Mouse (Mus musculus) ES-E14 (cell line): ENCODE data around the gene Cenpt. TPM values are rescaled to one million over a fixed set of nuclear protein-coding genes. Genes with fewer than 3 reads are reported as not detected.
A peak's percentile ranks its signal among the peaks of the same experiment; 100 is the strongest.

ENCODE experiments used
- DNase-seq: peaks from one replicate; pipeline ENCODE4 v3.0.0-alpha.2; 2013; ENCODE audit warnings: low read depth, low spot score
- H3K27ac ChIP-seq: 2 replicates; pipeline ENCODE4 v1.5.1; 2012; ENCODE audit warnings: low read depth, mild to moderate bottlenecking, low read length, moderate library complexity, mixed read lengths; ENCODE audit not compliant: poor library complexity, insufficient read depth, severe bottlenecking
- H3K36me3 ChIP-seq: 2 replicates; pipeline ENCODE4 v1.6.1; 2012; ENCODE audit warnings: mild to moderate bottlenecking, low read length, moderate library complexity, mixed read lengths; ENCODE audit not compliant: control insufficient read depth, poor library complexity, insufficient read depth, severe bottlenecking
- H3K4me1 ChIP-seq, 2 experiments: fragments of 150-350 bp in 1 of 2; sonication (generic) in 1 of 2; 2 replicates each; pipeline ENCODE4 v1.6.1; 2012; ENCODE audit warnings: low read length in 2 of 2, mild to moderate bottlenecking in 1 of 2, mixed read lengths in 1 of 2; ENCODE audit not compliant: control insufficient read depth in 2 of 2, insufficient read depth in 2 of 2, poor library complexity in 1 of 2
- H3K4me3 ChIP-seq, 2 experiments: fragments of 150-350 bp in 1 of 2; sonication (generic) in 1 of 2; 2 replicates each; pipeline ENCODE4 v1.5.1; 2012; ENCODE audit warnings: low read length in 2 of 2, low read depth in 1 of 2, mild to moderate bottlenecking in 1 of 2, mixed read lengths in 1 of 2; ENCODE audit not compliant: insufficient read depth in 1 of 2, poor library complexity in 1 of 2, severe bottlenecking in 1 of 2
- H3K9ac ChIP-seq: 2 replicates; pipeline ENCODE4 v1.6.1; 2012; ENCODE audit warnings: low read depth, mild to moderate bottlenecking, low read length, mixed read lengths; ENCODE audit not compliant: poor library complexity, insufficient read depth, severe bottlenecking
- H3K9me3 ChIP-seq: fragments of 150-350 bp; sonication (generic); 2 replicates; pipeline ENCODE4 v1.6.1; 2012; ENCODE audit warnings: low read depth, mild to moderate bottlenecking, low read length; ENCODE audit not compliant: control insufficient read depth, insufficient read depth
- CHD2 ChIP-seq: IDR thresholded peaks from 2 replicates; pipeline ENCODE4 v1.6.1; 2014; ENCODE audit warnings: mild to moderate bottlenecking, low read depth, low read length, inconsistent platforms
- HCFC1 ChIP-seq: IDR thresholded peaks from 2 replicates; pipeline ENCODE4 v1.6.1; 2012; ENCODE audit warnings: low read length, inconsistent platforms, borderline replicate concordance; ENCODE audit not compliant: insufficient read depth
- MAFK ChIP-seq: IDR thresholded peaks from 2 replicates; pipeline ENCODE4 v1.6.1; 2014; ENCODE audit warnings: mild to moderate bottlenecking, low read depth, low read length, inconsistent platforms; ENCODE audit not compliant: insufficient read depth
- ZC3H11A ChIP-seq: IDR thresholded peaks from 2 replicates; pipeline ENCODE4 v1.6.1; 2012; ENCODE audit warnings: low read depth, mild to moderate bottlenecking, inconsistent platforms, low read length, borderline replicate concordance
- ZNF384 ChIP-seq: IDR thresholded peaks from 2 replicates; pipeline ENCODE4 v1.6.1; 2012; ENCODE audit warnings: low read depth, low read length, inconsistent platforms
- in situ Hi-C, 2 experiments: fragments of 600-800 bp; cut with MboI; formaldehyde crosslinking; loops; one replicate each; pipeline ENCODE4 v1.15.1; 2025; ENCODE audit warnings: low sequenced_read_pairs in 2 of 2, inconsistent platforms in 1 of 2; ENCODE audit not compliant: unreplicated experiment in 2 of 2
- total RNA-seq: library from RNA; depleted of rRNA; stranded (reverse); fragments of 300-350 nt; gene quantifications from 2 replicates; pipeline ENCODE4 v1.2.3, GENCODE M21; 2012

The Cenpt gene
- total RNA-seq, 1 experiment: 82.2 TPM

DNA sequence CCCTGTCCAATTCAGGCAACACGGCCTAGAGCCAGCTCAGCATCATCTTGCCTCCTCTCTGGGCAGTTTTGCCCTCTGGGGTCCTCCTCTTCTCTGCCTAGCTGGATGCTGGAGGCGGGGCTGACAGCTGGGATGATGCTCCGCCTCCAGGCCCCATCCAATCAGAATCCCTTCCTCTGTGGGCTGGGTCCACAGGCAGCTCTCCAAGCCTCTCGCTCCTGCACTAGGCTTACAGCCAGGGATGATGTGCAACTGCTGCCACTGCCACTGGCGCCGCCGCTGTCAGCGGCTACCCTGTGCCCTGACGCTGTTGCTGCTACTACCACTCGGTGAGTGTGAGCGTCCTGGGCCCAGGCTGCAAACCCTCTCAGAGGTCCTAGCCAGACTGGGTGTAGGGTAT lies 40.3 kb upstream of the Cenpt start, which contains the start of gene Nrn1l:
Gene Nrn1l, plus strand, starts transcription at position 229 of the 400 bp plus-strand sequence.
- peaks cover 34% of the 10 kb centered on the region for H3K36me3 ChIP-seq
- no peak within 1 kb of the TSS for H3K27ac ChIP-seq
- DNase-seq: peak; percentile 85
- TF ChIP-seq CHD2: no peak
- TF ChIP-seq ZC3H11A: no peak
- no peak for TF ChIP-seq ZNF384
- TF ChIP-seq HCFC1: no peak
- no peak for TF ChIP-seq MAFK
- peaks cover 0 to 10% of the 10 kb centered on the region in 2 experiments; a peak in 1 of 4 replicates for H3K4me1 ChIP-seq
- H3K9ac ChIP-seq: 0 out of 2 replicates have a peak within 1 kb of the TSS, but pooled peaks have one; percentile 26
- H3K4me3 ChIP-seq: peak within 1 kb of the TSS; percentile 17 to 38; a peak in 2 of 4 replicates
- in situ Hi-C loops: no loop called here
- no peaks in the 10 kb centered on the region for H3K9me3 ChIP-seq

DNA sequence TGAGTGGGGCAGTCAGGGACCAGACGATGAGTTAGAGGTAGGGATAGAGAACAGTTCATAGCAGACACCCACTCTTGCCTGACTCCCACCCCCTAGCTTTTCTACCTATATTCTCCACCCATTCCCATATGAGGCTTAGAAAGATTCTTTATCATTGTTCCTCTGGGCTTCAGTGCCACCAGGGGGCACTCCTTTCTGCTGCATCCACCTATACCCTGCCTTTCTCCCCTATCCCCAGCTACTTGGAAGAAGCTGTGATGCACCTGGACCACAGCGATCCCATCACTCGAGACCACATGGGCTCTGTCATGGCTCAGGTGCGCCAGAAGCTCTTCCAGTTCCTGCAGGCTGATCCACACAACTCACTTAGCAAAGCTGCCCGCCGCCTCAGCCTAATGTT lies 39.4 kb upstream of the Cenpt start:
- no peak for TF ChIP-seq CHD2
- TF ChIP-seq ZNF384: no peak
- TF ChIP-seq HCFC1: no peak
- no peak for TF ChIP-seq MAFK
- TF ChIP-seq ZC3H11A: no peak
- peak; percentile 27 for DNase-seq
- peaks cover 43% of the 10 kb centered on the region for H3K36me3 ChIP-seq
- no peak overlapping the region for H3K4me3 ChIP-seq
- peaks cover 0 to 10% of the 10 kb centered on the region in 2 experiments; a peak in 1 of 4 replicates for H3K4me1 ChIP-seq
- in situ Hi-C loops: no loop called here
- no peak overlapping the region for H3K9ac ChIP-seq
- H3K27ac ChIP-seq: no peak overlapping the region
- no peaks in the 10 kb centered on the region for H3K9me3 ChIP-seq

DNA sequence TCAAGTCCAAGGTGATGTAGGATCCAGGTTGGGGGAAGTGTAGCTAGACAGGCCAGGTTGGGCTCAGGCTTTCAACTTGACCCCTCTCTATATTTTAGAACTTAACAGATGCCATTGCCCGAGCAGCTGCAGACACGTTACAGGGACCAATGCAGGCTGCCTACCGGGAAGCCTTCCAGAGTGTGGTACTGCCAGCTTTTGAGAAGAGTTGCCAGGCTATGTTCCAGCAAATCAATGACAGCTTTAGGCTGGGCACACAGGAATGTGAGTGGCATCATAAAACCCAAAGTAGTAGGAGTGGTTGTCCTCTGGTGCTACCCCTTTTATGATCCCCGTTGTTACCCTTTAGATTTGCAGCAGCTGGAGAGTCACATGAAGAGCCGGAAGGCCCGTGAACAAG lies 37.8 kb upstream of the Cenpt start:
- TF ChIP-seq ZC3H11A (no peak), CHD2 (no peak), ZNF384 (no peak), HCFC1 (no peak), MAFK (no peak)
- Histone ChIP-seq H3K36me3 (peaks cover 59% of the 10 kb centered on the region), H3K9me3 (no peaks in the 10 kb centered on the region), H3K4me1 (peaks cover 0 to 10% of the 10 kb centered on the region in 2 experiments; a peak in 1 of 4 replicates), H3K9ac (no peak overlapping the region), H3K4me3 (no peak overlapping the region), H3K27ac (no peak overlapping the region)
- no peak for DNase-seq
- in situ Hi-C loops: no loop called here

DNA sequence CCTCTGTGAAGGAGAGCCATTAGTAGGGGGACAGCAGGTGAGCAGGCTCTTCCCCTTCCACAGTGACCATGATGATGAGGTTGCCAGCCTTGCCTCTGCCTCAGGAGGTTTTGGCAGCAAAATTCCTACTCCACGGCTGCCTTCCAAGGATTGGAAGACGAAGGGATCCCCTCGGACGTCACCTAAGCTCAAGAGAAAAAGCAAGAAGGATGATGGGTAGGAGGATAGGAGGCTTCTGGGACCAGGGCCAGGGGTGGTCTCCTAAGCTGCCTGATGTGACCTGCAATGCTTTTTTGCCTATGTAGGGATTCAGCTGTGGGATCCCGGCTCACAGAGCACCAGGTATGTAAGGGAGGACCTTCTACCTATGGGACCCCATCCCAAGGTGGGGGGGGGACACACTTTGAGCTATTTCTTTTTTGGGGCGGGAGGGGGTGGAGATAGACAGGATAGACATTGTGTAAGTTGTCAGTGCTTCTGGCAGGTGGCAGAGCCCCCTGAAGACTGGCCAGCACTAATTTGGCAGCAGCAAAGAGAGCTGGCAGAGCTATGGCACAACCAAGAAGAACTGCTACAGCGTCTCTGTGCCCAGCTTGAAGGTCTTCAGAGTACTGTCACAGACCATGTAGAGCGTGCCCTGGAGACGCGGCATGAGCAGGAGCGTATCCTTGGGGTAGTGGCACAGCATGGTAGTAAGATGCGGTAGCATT lies 36.8 kb upstream of the Cenpt start:
- in situ Hi-C loops: no loop called here
- TF ChIP-seq MAFK (no peak), ZC3H11A (no peak), ZNF384 (no peak), HCFC1 (no peak), CHD2 (no peak)
- H3K9ac ChIP-seq: no peak overlapping the region
- H3K9me3 ChIP-seq: no peaks in the 10 kb centered on the region
- H3K27ac ChIP-seq: no peak overlapping the region
- H3K36me3 ChIP-seq: peaks cover 65% of the 10 kb centered on the region
- peaks cover 0 to 10% of the 10 kb centered on the region in 2 experiments; a peak in 1 of 4 replicates for H3K4me1 ChIP-seq
- no peak overlapping the region for H3K4me3 ChIP-seq
- DNase-seq: no peak
